Mouse (Mus musculus): Measurements from ENCODE around the gene 4930519P11Rik. TPM values are rescaled to one million over a fixed set of nuclear protein-coding genes. Genes with fewer than 3 reads are reported as not detected.

The 4930519P11Rik gene
- total and polyA plus RNA-seq, 2 experiments from 2014 or later: not detected

DNA sequence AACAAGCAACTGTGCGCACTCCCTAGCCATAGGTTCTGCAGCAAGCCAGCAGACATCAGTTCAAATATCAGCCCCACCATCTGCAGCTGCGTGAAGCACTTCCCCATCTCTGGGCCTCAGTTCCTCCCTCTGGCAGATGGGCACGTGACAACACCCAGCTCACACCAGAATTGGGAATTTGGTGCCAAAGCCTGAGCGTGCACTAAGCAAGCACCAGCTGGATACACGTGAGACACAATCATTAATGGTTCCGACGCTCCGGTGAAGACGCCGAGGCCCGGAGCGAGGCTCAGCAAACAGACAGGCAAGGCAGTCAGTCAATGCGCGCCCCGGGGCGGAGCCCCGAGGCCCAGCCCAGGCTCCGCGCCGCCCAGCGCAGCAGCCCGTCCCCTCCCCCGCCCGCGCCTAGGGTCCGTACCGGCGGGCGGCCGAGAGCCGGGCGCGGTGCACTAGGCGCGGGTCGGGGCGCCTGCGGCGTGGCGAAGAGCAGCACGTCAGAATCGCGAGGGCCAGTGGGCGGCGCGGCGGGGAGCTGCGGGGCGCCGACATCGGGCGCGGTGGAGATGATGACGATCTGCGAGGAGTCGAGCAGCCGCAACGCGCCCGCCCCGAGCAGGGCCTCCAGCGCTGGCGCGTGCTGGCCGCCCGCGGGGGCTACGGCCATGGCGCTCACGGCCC is 44.0 kb downstream of the 4930519P11Rik start:
- peak overlapping the region; percentile 98 for H3K4me2 ChIP-seq (ENCODE audit: low read depth, low read length)
- no peak for TF ChIP-seq CTCF (IDR thresholded peaks at IDR 0.05; ENCODE audit: low read depth)
- TF ChIP-seq EP300 (IDR thresholded peaks at IDR 0.05; ENCODE audit: low read depth): no peak
- H3K27me3 ChIP-seq (ENCODE audit: control insufficient read depth, insufficient read depth, low read length): no peaks in the 10 kb centered on the region
- H3K4me1 ChIP-seq (ENCODE audit: control insufficient read depth, insufficient read depth): peaks cover 21% of the 10 kb centered on the region; the same call in 1 of the 2 replicates
- no peaks in the 10 kb centered on the region for H3K9me3 ChIP-seq (replicated peaks; ENCODE audit: control insufficient read depth, low read length)
- DNase-seq (ENCODE audit: low spot score): no peak
- H3K4me3 ChIP-seq (ENCODE audit: low read depth, low read length): peak overlapping the region; percentile 82
- no peaks in the 10 kb centered on the region for H3K36me3 ChIP-seq (replicated peaks; ENCODE audit: control insufficient read depth, insufficient read depth, low read length)
- peak; percentile 61 for ATAC-seq (ENCODE audit: insufficient read depth, low read depth)
- H3K9ac ChIP-seq (replicated peaks; ENCODE audit: low read depth, low read length): peak overlapping the region; percentile 66
- peak overlapping the region; percentile 82 for H3K27ac ChIP-seq (ENCODE audit: low read depth)
- WGBS: under 1% methylated on average over 44 of the region's 70 CpGs

DNA sequence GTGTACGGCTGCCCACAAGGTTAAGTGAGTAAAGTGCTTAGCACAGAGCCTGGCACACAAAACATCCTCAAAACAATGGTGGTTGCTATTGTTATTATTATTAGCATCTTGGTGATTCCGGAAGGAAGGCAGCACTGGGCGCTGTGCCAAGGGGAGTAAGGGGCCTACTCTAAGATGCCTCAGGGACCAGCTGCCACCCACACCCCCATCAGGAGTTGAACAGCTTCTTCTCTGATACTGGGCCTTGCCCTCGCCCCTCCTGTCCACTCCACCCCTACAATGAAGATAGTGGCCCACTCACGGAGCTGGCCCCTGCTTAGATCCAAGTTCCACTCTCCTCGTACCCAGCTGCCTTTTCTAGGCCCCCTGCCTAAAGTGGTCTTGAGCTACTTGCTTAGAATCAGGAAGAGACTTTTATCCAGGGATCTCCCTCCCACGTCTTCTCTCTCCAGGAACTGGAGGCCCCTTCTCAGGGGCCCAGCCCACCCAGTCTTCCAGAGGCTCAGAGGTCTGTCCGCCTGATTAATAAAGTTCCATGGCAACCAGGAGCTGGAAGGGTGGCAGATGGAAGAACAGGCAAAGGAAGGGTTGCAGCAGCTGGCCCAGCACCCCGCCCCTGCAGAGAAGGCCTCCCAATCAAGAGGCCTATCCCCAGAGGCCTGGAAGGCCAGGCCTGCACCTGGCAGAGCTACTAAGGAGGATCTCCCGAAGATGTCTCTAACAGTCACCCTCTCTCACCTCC is 44.7 kb downstream of the 4930519P11Rik start:
- ATAC-seq (ENCODE audit: insufficient read depth, low read depth) (no peak), DNase-seq (ENCODE audit: low spot score) (no peak)
- Histone ChIP-seq H3K27ac (ENCODE audit: low read depth) (peak overlapping the region; percentile 82), H3K4me1 (ENCODE audit: control insufficient read depth, insufficient read depth) (peaks cover 21% of the 10 kb centered on the region; the same call in 1 of the 2 replicates), H3K36me3 (replicated peaks; ENCODE audit: control insufficient read depth, insufficient read depth, low read length) (0 out of 2 replicates have a peak, but pooled peaks cover 3% of the 10 kb centered on the region), H3K9me3 (replicated peaks; ENCODE audit: control insufficient read depth, low read length) (no peaks in the 10 kb centered on the region), H3K9ac (replicated peaks; ENCODE audit: low read depth, low read length) (peak overlapping the region; percentile 66; the same call in 1 of the 2 replicates), H3K4me2 (ENCODE audit: low read depth, low read length) (peak overlapping the region; percentile 98), H3K4me3 (ENCODE audit: low read depth, low read length) (peak overlapping the region; percentile 82), H3K27me3 (ENCODE audit: control insufficient read depth, insufficient read depth, low read length) (no peaks in the 10 kb centered on the region)
- WGBS: 27% methylated on average over 10 of the region's 10 CpGs
- TF ChIP-seq CTCF (IDR thresholded peaks at IDR 0.05; ENCODE audit: low read depth) (no peak), EP300 (IDR thresholded peaks at IDR 0.05; ENCODE audit: low read depth) (no peak)

- ATAC-seq (ENCODE audit: insufficient read depth, low read depth) (no peak), DNase-seq (ENCODE audit: low spot score) (no peak)
- H3K4me2 ChIP-seq (ENCODE audit: low read depth, low read length): peak overlapping the region; percentile 98
- TF ChIP-seq CTCF (IDR thresholded peaks at IDR 0.05; ENCODE audit: low read depth) (no peak), EP300 (IDR thresholded peaks at IDR 0.05; ENCODE audit: low read depth) (no peak)
- H3K9me3 ChIP-seq (replicated peaks; ENCODE audit: control insufficient read depth, low read length): no peaks in the 10 kb centered on the region
- 0 out of 2 replicates have a peak, but pooled peaks cover 8% of the 10 kb centered on the region for H3K36me3 ChIP-seq (replicated peaks; ENCODE audit: control insufficient read depth, insufficient read depth, low read length)
- peaks cover 21% of the 10 kb centered on the region; the same call in 1 of the 2 replicates for H3K4me1 ChIP-seq (ENCODE audit: control insufficient read depth, insufficient read depth)
- WGBS: 52% methylated on average over 2 of the region's 2 CpGs
- 0 out of 2 replicates have a peak overlapping the region, but pooled peaks have one; percentile 9 for H3K9ac ChIP-seq (replicated peaks; ENCODE audit: low read depth, low read length)
- H3K4me3 ChIP-seq (ENCODE audit: low read depth, low read length): 0 out of 2 replicates have a peak overlapping the region, but pooled peaks have one; percentile 82
- no peaks in the 10 kb centered on the region for H3K27me3 ChIP-seq (ENCODE audit: control insufficient read depth, insufficient read depth, low read length)
- H3K27ac ChIP-seq (ENCODE audit: low read depth): peak overlapping the region; percentile 82
Observed at GRCm38 (mm10) chr2:154567766-154568165, 45.5 kb downstream of the 4930519P11Rik start.

DNA sequence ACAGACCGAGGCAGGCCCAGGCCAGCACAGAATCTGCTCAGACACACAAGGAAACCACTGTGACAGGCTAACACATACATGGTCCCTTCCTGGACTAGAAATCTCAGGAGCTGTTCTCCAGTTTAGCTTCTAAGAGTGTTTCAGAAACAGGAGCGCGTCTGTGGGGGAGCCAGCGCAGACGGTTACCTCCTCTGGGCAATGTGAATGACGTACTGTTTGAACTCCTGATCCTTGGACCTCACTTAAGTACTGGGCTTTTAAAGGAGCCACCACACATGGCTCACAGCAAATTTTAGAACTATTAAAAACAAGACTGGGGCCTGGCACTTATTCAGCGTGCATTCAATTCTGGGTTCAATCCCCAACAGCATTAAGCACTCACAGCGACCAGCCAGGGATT is 46.6 kb downstream of the 4930519P11Rik start:
- Histone ChIP-seq H3K9ac (replicated peaks; ENCODE audit: low read depth, low read length) (no peak overlapping the region), H3K9me3 (replicated peaks; ENCODE audit: control insufficient read depth, low read length) (no peaks in the 10 kb centered on the region), H3K36me3 (replicated peaks; ENCODE audit: control insufficient read depth, insufficient read depth, low read length) (0 out of 2 replicates have a peak, but pooled peaks cover 10% of the 10 kb centered on the region), H3K4me3 (ENCODE audit: low read depth, low read length) (no peak overlapping the region), H3K27ac (ENCODE audit: low read depth) (no peak overlapping the region), H3K27me3 (ENCODE audit: control insufficient read depth, insufficient read depth, low read length) (no peaks in the 10 kb centered on the region), H3K4me2 (ENCODE audit: low read depth, low read length) (no peak overlapping the region), H3K4me1 (ENCODE audit: control insufficient read depth, insufficient read depth) (peaks cover 21% of the 10 kb centered on the region; the same call in 1 of the 2 replicates)
- whole genome bisulfite sequencing: 72% methylated on average over 8 of the region's 8 CpGs
- DNase-seq (ENCODE audit: low spot score) (no peak), ATAC-seq (ENCODE audit: insufficient read depth, low read depth) (no peak)
- no peak for TF ChIP-seq CTCF (IDR thresholded peaks at IDR 0.05; ENCODE audit: low read depth)
- no peak for TF ChIP-seq EP300 (IDR thresholded peaks at IDR 0.05; ENCODE audit: low read depth)

DNA sequence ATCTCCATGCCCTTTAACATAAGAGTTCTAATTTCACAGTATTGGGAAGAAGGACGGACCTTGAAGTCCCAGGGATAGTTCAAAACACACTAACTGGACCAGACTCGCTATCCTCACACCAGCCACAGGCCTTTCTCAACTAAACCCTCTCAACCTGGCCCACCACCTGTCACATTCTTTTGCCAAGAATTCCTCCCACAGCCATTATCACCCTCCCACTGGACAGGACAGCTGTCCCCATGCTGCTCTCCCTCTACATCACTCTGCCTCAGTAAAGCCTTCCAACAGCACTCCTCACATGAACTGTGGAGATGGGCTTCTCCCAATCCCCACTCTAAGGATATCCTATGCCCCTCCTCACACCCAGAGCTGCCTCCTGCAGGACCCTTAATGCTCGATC is 47.7 kb downstream of the 4930519P11Rik start:
- TF ChIP-seq EP300 (IDR thresholded peaks at IDR 0.05; ENCODE audit: low read depth): no peak
- no peak for TF ChIP-seq CTCF (IDR thresholded peaks at IDR 0.05; ENCODE audit: low read depth)
- 0 out of 2 replicates have a peak, but pooled peaks cover 10% of the 10 kb centered on the region for H3K36me3 ChIP-seq (replicated peaks; ENCODE audit: control insufficient read depth, insufficient read depth, low read length)
- no peaks in the 10 kb centered on the region for H3K27me3 ChIP-seq (ENCODE audit: control insufficient read depth, insufficient read depth, low read length)
- no peak overlapping the region for H3K4me3 ChIP-seq (ENCODE audit: low read depth, low read length)
- WGBS: 82% methylated on average over 3 of the region's 3 CpGs
- no peak overlapping the region for H3K9ac ChIP-seq (replicated peaks; ENCODE audit: low read depth, low read length)
- H3K4me1 ChIP-seq (ENCODE audit: control insufficient read depth, insufficient read depth): peaks cover 21% of the 10 kb centered on the region; the same call in 1 of the 2 replicates
- ATAC-seq (ENCODE audit: insufficient read depth, low read depth) (no peak), DNase-seq (ENCODE audit: low spot score) (no peak)
- H3K27ac ChIP-seq (ENCODE audit: low read depth): no peak overlapping the region
- H3K9me3 ChIP-seq (replicated peaks; ENCODE audit: control insufficient read depth, low read length): no peaks in the 10 kb centered on the region
- no peak overlapping the region for H3K4me2 ChIP-seq (ENCODE audit: low read depth, low read length)

All from heart, postnatal 0 days (tissue).